Mouse (Mus musculus): Measurements from ENCODE around the gene Mamstr.
A peak's percentile ranks its signal among the peaks of the same experiment; 100 is the strongest.

- TF ChIP-seq CTCF (IDR thresholded peaks at IDR 0.05; ENCODE audit: control insufficient read depth, insufficient read depth, insufficient replicate concordance, low read depth, low read length) (no peak), POLR2A (IDR thresholded peaks at IDR 0.05; ENCODE audit: control insufficient read depth, low read depth, low read length) (peak; percentile 79)
Observed at GRCm38 (mm10) chr7:45693921-45694591, 54.3 kb downstream of the Mamstr start, which contains the start of gene Sec1.

Data from testis, adult 2 months (tissue).